Mouse (Mus musculus) CH12.LX (cell line): ENCODE measurements at regions not wholly inside any gene's neighbourhood (a gene's known extent, or its start where the extent isn't known, plus 50 kb on each side); places are given as distances from the start of the nearest gene placed in this dataset.

Experiments
- EP300 ChIP-seq: IDR thresholded peaks from 2 replicates; pipeline ENCODE4 v1.6.1; 2011; ENCODE audit warnings: low read length, improper control_type of control experiment
- POLR2A ChIP-seq: IDR thresholded peaks from 2 replicates; pipeline ENCODE4 v1.6.1; 2011; ENCODE audit warnings: low read depth, mild to moderate bottlenecking, improper control_type of control experiment, low read length
- RAD21 ChIP-seq: IDR thresholded peaks from 2 replicates; pipeline ENCODE4 v1.6.1; 2011; ENCODE audit warnings: low read depth, mild to moderate bottlenecking, low read length, improper control_type of control experiment, moderate library complexity
- SMC3 ChIP-seq: IDR thresholded peaks from 2 replicates; pipeline ENCODE4 v1.6.1; 2011; ENCODE audit warnings: low read depth, low read length, improper control_type of control experiment
- USF1 ChIP-seq: IDR thresholded peaks from 2 replicates; pipeline ENCODE4 v1.6.1; 2014; ENCODE audit warnings: low read depth, mild to moderate bottlenecking, inconsistent platforms, low read length, improper control_type of control experiment

GRCm38 (mm10) chr1:9442937-9443336, 1971.0 kb upstream of the A830018L16Rik start:
- TF ChIP-seq USF1 (no peak), POLR2A (no peak), EP300 (no peak), RAD21 (no peak), SMC3 (no peak)
